Mouse (Mus musculus) cerebellum, adult 9-11 months (tissue): ENCODE data around the gene Zscan4-ps2.
"Not testable (repeated sequence)": the region's sequence is repeated elsewhere in the genome, so short reads cannot be mapped to it uniquely, and the experiment has no call there.

Source experiments
- DNase-seq: peaks from one replicate; pipeline ENCODE4 v3.0.0; 2022

Gene Zscan4-ps2

GRCm38 (mm10) chr7:11514010-11514409, at the start of gene Zscan4-ps2:
Gene Zscan4-ps2, plus strand, starts transcription at chr7:11514310.
- DNase-seq = not testable (repeated sequence)
